Mouse (Mus musculus): ENCODE results near the gene Spsb1.

DNA sequence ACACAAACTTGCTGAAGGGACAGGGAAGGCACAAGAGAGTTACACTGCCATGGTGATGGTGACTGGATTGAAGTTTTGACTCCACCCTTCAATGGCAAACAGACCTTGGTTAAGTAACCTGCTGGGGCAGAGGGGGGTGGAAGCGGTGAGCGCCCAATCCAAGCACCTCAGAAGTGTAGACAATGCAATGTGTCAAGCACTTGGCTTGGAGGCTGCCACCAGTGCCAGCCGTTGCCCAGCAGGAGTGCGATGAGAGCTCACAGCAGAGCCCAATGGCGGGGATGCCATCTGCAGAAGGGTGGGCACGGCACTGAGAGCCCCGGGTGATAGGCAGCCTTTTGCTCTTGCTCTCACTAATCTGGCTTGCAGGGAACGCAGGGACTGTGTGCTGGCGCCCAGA is 2.6 kb downstream of the Spsb1 start:
- TF ChIP-seq EP300 (IDR thresholded peaks at IDR 0.05; ENCODE audit: low read depth) = no peak
- no peak for TF ChIP-seq CTCF (IDR thresholded peaks at IDR 0.05; ENCODE audit: low read depth)

Measured in liver, embryonic 14.5 days (tissue).